Mouse (Mus musculus) midbrain, embryonic 16.5 days (tissue): ENCODE results near the gene Cdh1. TPM values are rescaled to one million over a fixed set of nuclear protein-coding genes. Genes with fewer than 3 reads are reported as not detected.

Source experiments
- ATAC-seq: fragments of 200-750 bp; cut with Nextera tagmentation; 2 replicates; pipeline ENCODE4 v1.8.0; 2017; ENCODE audit warnings: moderate TSS enrichment
- H3K27ac ChIP-seq: fragments of 300-500 bp; sonication (generic); 2 replicates; pipeline ENCODE4 v1.5.1; 2014; ENCODE audit warnings: mild to moderate bottlenecking, low read length, mixed read lengths
- H3K27me3 ChIP-seq: fragments of 300-500 bp; sonication (generic); 2 replicates; pipeline ENCODE4 v1.6.1; 2014; ENCODE audit warnings: low read depth, low read length, mixed read lengths; ENCODE audit not compliant: control insufficient read depth, insufficient read depth
- H3K36me3 ChIP-seq: fragments of 300-500 bp; sonication (generic); 2 replicates; pipeline ENCODE4 v1.6.1; 2014; ENCODE audit warnings: mild to moderate bottlenecking, low read length, moderate library complexity, mixed read lengths; ENCODE audit not compliant: control insufficient read depth, insufficient read depth
- H3K4me1 ChIP-seq: fragments of 300-500 bp; sonication (generic); 2 replicates; pipeline ENCODE4 v1.6.1; 2014; ENCODE audit warnings: mild to moderate bottlenecking, low read length, mixed read lengths; ENCODE audit not compliant: control insufficient read depth, insufficient read depth
- H3K4me2 ChIP-seq: fragments of 300-500 bp; sonication (generic); 2 replicates; pipeline ENCODE4 v1.6.1; 2014; ENCODE audit warnings: mild to moderate bottlenecking, low read length, mixed read lengths
- H3K4me3 ChIP-seq: fragments of 300-500 bp; sonication (generic); 2 replicates; pipeline ENCODE4 v1.5.1; 2014; ENCODE audit warnings: low read depth, mild to moderate bottlenecking, low read length, moderate library complexity, mixed read lengths
- H3K9ac ChIP-seq: fragments of 300-500 bp; sonication (generic); 2 replicates; pipeline ENCODE4 v1.6.1; 2014; ENCODE audit warnings: low read depth, low read length, mixed read lengths
- H3K9me3 ChIP-seq: fragments of 300-500 bp; sonication (generic); replicated peaks from 2 replicates; pipeline ENCODE4 v1.6.1; 2014; ENCODE audit warnings: mild to moderate bottlenecking, low read length, mixed read lengths; ENCODE audit not compliant: control insufficient read depth, poor library complexity, severe bottlenecking
- WGBS: fragments of 180-500 bp; shearing (Covaris S2); extraction: QIAGEN DNeasy Blood & Tissue Kit; methylation state at CpG from one replicate; pipeline ENCODE4 v1.1.7; 2014; 5-methylcytosine and 5-hydroxymethylcytosine counted together
- polyA plus RNA-seq: library from polyadenylated mRNA; unstranded; fragments of >200 nt; fragmentation: Nextera tagmentation; extraction: Ambion mirVana; gene quantifications from 2 replicates; pipeline ENCODE4 v1.2.1, GENCODE M21; 2015

Gene Cdh1
- polyA plus RNA-seq, 1 experiment from 2014 or later, result 4.1 TPM

DNA sequence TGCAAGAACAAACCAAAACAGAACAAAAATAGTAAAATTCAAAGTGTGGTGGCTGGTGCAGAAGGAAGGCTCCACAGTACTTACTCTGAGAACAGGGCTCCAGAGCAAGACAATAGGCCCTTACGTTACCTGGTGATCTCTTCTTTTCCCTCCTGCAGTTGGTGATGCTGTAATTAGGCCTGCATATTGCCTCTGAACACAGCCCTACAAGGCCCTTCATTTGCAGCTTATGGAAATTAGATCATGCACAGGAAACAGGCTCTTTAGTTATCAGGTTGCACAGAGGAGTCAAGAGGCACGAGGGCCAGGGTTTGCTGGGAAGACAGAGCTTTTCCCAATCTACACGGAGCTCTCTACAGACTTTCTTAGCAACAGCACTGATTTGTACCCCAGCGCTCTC is 111.1 kb downstream of the Cdh1 start:
- peaks cover 3% of the 10 kb centered on the region; the same call in 1 of the 2 replicates for H3K4me1 ChIP-seq
- H3K4me3 ChIP-seq, result no peak overlapping the region
- H3K4me2 ChIP-seq, result no peak overlapping the region
- no peaks in the 10 kb centered on the region for H3K36me3 ChIP-seq
- H3K9me3 ChIP-seq, result no peaks in the 10 kb centered on the region
- no peak overlapping the region for H3K27ac ChIP-seq
- H3K9ac ChIP-seq, result no peak overlapping the region
- no peaks in the 10 kb centered on the region for H3K27me3 ChIP-seq
- ATAC-seq, result no peak
- 70% methylated on average over 4 of the region's 4 CpGs for WGBS

DNA sequence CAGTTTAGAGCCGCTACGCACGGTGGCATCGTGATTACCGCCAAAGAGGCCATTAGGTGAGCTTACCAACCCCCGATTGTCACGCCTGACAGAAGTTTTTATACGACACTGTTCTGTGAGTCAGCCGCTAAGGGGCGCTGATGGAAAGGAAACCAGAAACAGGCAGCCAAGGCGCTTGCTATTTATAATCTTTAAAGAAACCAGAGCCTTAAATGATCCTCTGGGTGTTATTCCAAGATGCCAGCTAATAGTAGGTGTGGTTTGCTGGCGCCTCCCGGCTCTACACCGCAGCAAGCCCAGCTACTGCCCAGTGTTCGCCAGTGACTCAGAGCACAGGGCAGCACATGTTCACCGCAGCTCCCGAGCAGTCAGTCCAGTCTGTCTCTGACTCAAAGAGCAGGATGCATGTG is 114.9 kb downstream of the Cdh1 start:
- H3K27ac ChIP-seq, result peak overlapping the region; percentile 40; the same call in 1 of the 2 replicates
- peak; percentile 76; the same call in 1 of the 2 replicates for ATAC-seq

More for the DNA sequence above, 114.9 kb downstream of the Cdh1 start:
- peaks cover 3% of the 10 kb centered on the region; the same call in 1 of the 2 replicates for H3K4me1 ChIP-seq
- peak overlapping the region; percentile 47 for H3K4me2 ChIP-seq
- H3K27me3 ChIP-seq, result no peaks in the 10 kb centered on the region
- H3K4me3 ChIP-seq, result peak overlapping the region; percentile 13; the same call in 1 of the 2 replicates
- WGBS, result 22% methylated on average over 17 of the region's 17 CpGs
- peak overlapping the region; percentile 45; the same call in 1 of the 2 replicates for H3K9ac ChIP-seq
- no peaks in the 10 kb centered on the region for H3K36me3 ChIP-seq
- no peaks in the 10 kb centered on the region for H3K9me3 ChIP-seq

Other genes starting within 250 kb of the Cdh1 start
- 45.3 and 45.9 TPM in 2 replicates for gene Zfp90, start 188.0 kb upstream of the Cdh1 start, polyA plus RNA-seq
- gene 6030452D12Rik, start 102.8 kb upstream of the Cdh1 start, polyA plus RNA-seq, result not detected in 2 replicates
- 0.91 and 1.2 TPM in 2 replicates for gene Cdh3, start 92.5 kb upstream of the Cdh1 start, polyA plus RNA-seq
- 5.9 and 6.8 TPM in 2 replicates for gene Gm10073, start 29.9 kb upstream of the Cdh1 start, polyA plus RNA-seq
- gene Tango6, start 79.7 kb downstream of the Cdh1 start, polyA plus RNA-seq, result 6.1 and 6.3 TPM in 2 replicates